Mouse (Mus musculus) hindbrain, embryonic 13.5 days (tissue): ENCODE measurements around the gene Prr22. TPM values are rescaled to one million over a fixed set of nuclear protein-coding genes. Genes with fewer than 3 reads are reported as not detected.

ENCODE experiments used
- ATAC-seq: fragments of 200-750 bp; cut with Nextera tagmentation; 2 replicates; pipeline ENCODE4 v1.8.0; 2017; ENCODE audit warnings: moderate TSS enrichment; ENCODE audit not compliant: low FRiP score
- H3K27ac ChIP-seq: fragments of 300-500 bp; sonication (generic); 2 replicates; pipeline ENCODE4 v1.5.1; 2015; ENCODE audit warnings: inconsistent platforms, mild to moderate bottlenecking, moderate library complexity
- H3K27me3 ChIP-seq: fragments of 300-500 bp; sonication (generic); 2 replicates; pipeline ENCODE4 v1.6.1; 2015; ENCODE audit warnings: mild to moderate bottlenecking, inconsistent platforms
- H3K36me3 ChIP-seq: fragments of 300-500 bp; sonication (generic); 2 replicates; pipeline ENCODE4 v1.6.1; 2015; ENCODE audit warnings: mild to moderate bottlenecking, inconsistent platforms
- H3K4me1 ChIP-seq: fragments of 300-500 bp; sonication (generic); replicated peaks from 2 replicates; pipeline ENCODE4 v1.6.1; 2015; ENCODE audit warnings: inconsistent platforms
- H3K4me2 ChIP-seq: fragments of 300-500 bp; sonication (generic); 2 replicates; pipeline ENCODE4 v1.6.1; 2015; ENCODE audit warnings: inconsistent platforms, mild to moderate bottlenecking, moderate library complexity
- H3K4me3 ChIP-seq: fragments of 300-500 bp; sonication (generic); 2 replicates; pipeline ENCODE4 v1.5.1; 2015; ENCODE audit warnings: mild to moderate bottlenecking, inconsistent platforms
- H3K9ac ChIP-seq: fragments of 300-500 bp; sonication (generic); 2 replicates; pipeline ENCODE4 v1.6.1; 2015; ENCODE audit warnings: mild to moderate bottlenecking, inconsistent platforms
- H3K9me3 ChIP-seq: fragments of 300-500 bp; sonication (generic); 2 replicates; pipeline ENCODE4 v1.6.1; 2016; ENCODE audit warnings: inconsistent platforms
- WGBS: fragments of 180-500 bp; shearing (Covaris S2); methylation state at CpG from one replicate; pipeline ENCODE4 v1.1.7; 2015; 5-methylcytosine and 5-hydroxymethylcytosine counted together
- polyA plus RNA-seq: library from polyadenylated mRNA; unstranded; fragments of >200 nt; fragmentation: Nextera tagmentation; extraction: Ambion mirVana; gene quantifications from 2 replicates; pipeline ENCODE4 v1.2.1, GENCODE M21; 2015

Gene Prr22
- polyA plus RNA-seq, 1 experiment from 2014 or later, result 1.0 TPM

- Histone ChIP-seq H3K4me3 (no peak overlapping the region), H3K27me3 (no peaks in the 10 kb centered on the region), H3K9me3 (no peaks in the 10 kb centered on the region), H3K4me1 (no peaks in the 10 kb centered on the region), H3K9ac (no peak overlapping the region), H3K27ac (no peak overlapping the region), H3K36me3 (peaks cover 3% of the 10 kb centered on the region; the same call in 1 of the 2 replicates), H3K4me2 (no peak overlapping the region)
- ATAC-seq, result no peak
- WGBS, result 73% methylated on average over 3 of the region's 3 CpGs
These were observed 18.8 kb downstream of the Prr22 start for GRCm38 (mm10) chr17:56788886-56789285.

GRCm38 (mm10) chr17:56789286-56789685 lies 19.2 kb downstream of the Prr22 start:
- H3K9ac ChIP-seq, result no peak overlapping the region
- 91% methylated on average over 6 of the region's 6 CpGs for WGBS
- H3K4me2 ChIP-seq, result no peak overlapping the region
- no peaks in the 10 kb centered on the region for H3K4me1 ChIP-seq
- H3K36me3 ChIP-seq, result peaks cover 3% of the 10 kb centered on the region; the same call in 1 of the 2 replicates
- no peaks in the 10 kb centered on the region for H3K9me3 ChIP-seq
- no peak overlapping the region for H3K4me3 ChIP-seq
- no peaks in the 10 kb centered on the region for H3K27me3 ChIP-seq
- no peak for ATAC-seq
- H3K27ac ChIP-seq, result no peak overlapping the region

- no peak overlapping the region for H3K27ac ChIP-seq
- no peaks in the 10 kb centered on the region for H3K27me3 ChIP-seq
- no peaks in the 10 kb centered on the region for H3K4me1 ChIP-seq
- WGBS, result 93% methylated on average over 3 of the region's 3 CpGs
- no peaks in the 10 kb centered on the region for H3K36me3 ChIP-seq
- no peaks in the 10 kb centered on the region for H3K9me3 ChIP-seq
- H3K9ac ChIP-seq, result no peak overlapping the region
- H3K4me3 ChIP-seq, result no peak overlapping the region
- H3K4me2 ChIP-seq, result no peak overlapping the region
- no peak for ATAC-seq
These were observed 22.5 kb downstream of the Prr22 start for GRCm38 (mm10) chr17:56792588-56792987.

GRCm38 (mm10) chr17:56793614-56794319 lies 23.7 kb downstream of the Prr22 start:
- H3K27ac ChIP-seq, result no peak overlapping the region
- no peak overlapping the region for H3K4me2 ChIP-seq
- 67% methylated on average over 6 of the region's 6 CpGs for WGBS
- H3K27me3 ChIP-seq, result no peaks in the 10 kb centered on the region
- no peaks in the 10 kb centered on the region for H3K4me1 ChIP-seq
- no peak for ATAC-seq
- H3K4me3 ChIP-seq, result no peak overlapping the region
- H3K9ac ChIP-seq, result no peak overlapping the region
- H3K9me3 ChIP-seq, result no peaks in the 10 kb centered on the region
- H3K36me3 ChIP-seq, result no peaks in the 10 kb centered on the region

GRCm38 (mm10) chr17:56799276-56799675 lies 29.2 kb downstream of the Prr22 start:
- Histone ChIP-seq H3K9me3 (no peaks in the 10 kb centered on the region), H3K9ac (no peak overlapping the region), H3K4me2 (no peak overlapping the region), H3K36me3 (no peaks in the 10 kb centered on the region), H3K4me3 (no peak overlapping the region), H3K27ac (no peak overlapping the region), H3K27me3 (no peaks in the 10 kb centered on the region), H3K4me1 (no peaks in the 10 kb centered on the region; the same call in 1 of the 2 replicates)
- 70% methylated on average over 3 of the region's 3 CpGs for WGBS
- ATAC-seq, result no peak

- ATAC-seq, result no peak
- H3K4me1 ChIP-seq, result peaks cover 9% of the 10 kb centered on the region
- H3K36me3 ChIP-seq, result no peaks in the 10 kb centered on the region
- no peak overlapping the region for H3K4me3 ChIP-seq
- 86% methylated on average over 8 of the region's 8 CpGs for WGBS
- no peaks in the 10 kb centered on the region for H3K9me3 ChIP-seq
- H3K27me3 ChIP-seq, result no peaks in the 10 kb centered on the region
- H3K9ac ChIP-seq, result no peak overlapping the region
- H3K27ac ChIP-seq, result no peak overlapping the region
- no peak overlapping the region for H3K4me2 ChIP-seq
These were observed 32.0 kb downstream of the Prr22 start for GRCm38 (mm10) chr17:56802065-56802464.

GRCm38 (mm10) chr17:56804952-56805351 lies 34.9 kb downstream of the Prr22 start:
- Histone ChIP-seq H3K4me3 (no peak overlapping the region), H3K27ac (peak overlapping the region; percentile 55), H3K9me3 (no peaks in the 10 kb centered on the region), H3K27me3 (no peaks in the 10 kb centered on the region), H3K4me1 (peaks cover 22% of the 10 kb centered on the region), H3K36me3 (no peaks in the 10 kb centered on the region), H3K4me2 (no peak overlapping the region), H3K9ac (no peak overlapping the region)
- 61% methylated on average over 5 of the region's 5 CpGs for WGBS
- ATAC-seq, result no peak

GRCm38 (mm10) chr17:56805784-56806183 lies 35.7 kb downstream of the Prr22 start:
- Histone ChIP-seq H3K9ac (peak overlapping the region; percentile 9; the same call in 1 of the 2 replicates), H3K36me3 (no peaks in the 10 kb centered on the region), H3K4me3 (no peak overlapping the region), H3K9me3 (no peaks in the 10 kb centered on the region), H3K27me3 (no peaks in the 10 kb centered on the region), H3K4me1 (peaks cover 30% of the 10 kb centered on the region), H3K27ac (no peak overlapping the region), H3K4me2 (no peak overlapping the region)
- ATAC-seq, result no peak
- WGBS, result 94% methylated on average over 1 of the region's 1 CpGs

- Histone ChIP-seq H3K4me1 (peaks cover 53% of the 10 kb centered on the region), H3K27me3 (0 out of 2 replicates have a peak, but pooled peaks cover 4% of the 10 kb centered on the region), H3K27ac (no peak overlapping the region), H3K4me3 (no peak overlapping the region), H3K9ac (no peak overlapping the region), H3K4me2 (no peak overlapping the region), H3K9me3 (no peaks in the 10 kb centered on the region), H3K36me3 (no peaks in the 10 kb centered on the region)
- ATAC-seq, result peak; percentile 79
- 7% methylated on average over 9 of the region's 9 CpGs for WGBS
These were observed 38.5 kb downstream of the Prr22 start for GRCm38 (mm10) chr17:56808518-56808917.

GRCm38 (mm10) chr17:56810245-56810644 lies 40.2 kb downstream of the Prr22 start:
- Histone ChIP-seq H3K27me3 (0 out of 2 replicates have a peak, but pooled peaks cover 7% of the 10 kb centered on the region), H3K9ac (0 out of 2 replicates have a peak overlapping the region, but pooled peaks have one; percentile 8), H3K4me3 (no peak overlapping the region), H3K4me2 (peak overlapping the region; percentile 1; the same call in 1 of the 2 replicates), H3K4me1 (peaks cover 63% of the 10 kb centered on the region), H3K27ac (peak overlapping the region; percentile 86), H3K9me3 (no peaks in the 10 kb centered on the region), H3K36me3 (no peaks in the 10 kb centered on the region)
- WGBS, result 0% methylated on average over 2 of the region's 3 CpGs
- peak; percentile 37 for ATAC-seq

GRCm38 (mm10) chr17:56814316-56815056 lies 44.4 kb downstream of the Prr22 start:
- peak overlapping the region; percentile 88 for H3K27ac ChIP-seq
- no peak overlapping the region for H3K4me3 ChIP-seq
- H3K4me2 ChIP-seq, result peak overlapping the region; percentile 42; the same call in 1 of the 2 replicates
- H3K27me3 ChIP-seq, result 0 out of 2 replicates have a peak, but pooled peaks cover 12% of the 10 kb centered on the region
- no peaks in the 10 kb centered on the region for H3K9me3 ChIP-seq
- peaks cover 70% of the 10 kb centered on the region for H3K4me1 ChIP-seq
- WGBS, result 6% methylated on average over 24 of the region's 24 CpGs
- no peak overlapping the region; the same call in 1 of the 2 replicates for H3K9ac ChIP-seq
- H3K36me3 ChIP-seq, result no peaks in the 10 kb centered on the region
- peak; percentile 78 for ATAC-seq

GRCm38 (mm10) chr17:56815057-56815345 lies 45.0 kb downstream of the Prr22 start:
- peaks cover 69% of the 10 kb centered on the region for H3K4me1 ChIP-seq
- no peaks in the 10 kb centered on the region for H3K9me3 ChIP-seq
- 0 out of 2 replicates have a peak, but pooled peaks have one; percentile 3 for ATAC-seq
- peak overlapping the region; percentile 42; the same call in 1 of the 2 replicates for H3K4me2 ChIP-seq
- 39% methylated on average over 3 of the region's 3 CpGs for WGBS
- H3K27ac ChIP-seq, result peak overlapping the region; percentile 88
- no peak overlapping the region; the same call in 1 of the 2 replicates for H3K9ac ChIP-seq
- no peak overlapping the region for H3K4me3 ChIP-seq
- H3K36me3 ChIP-seq, result no peaks in the 10 kb centered on the region
- H3K27me3 ChIP-seq, result 0 out of 2 replicates have a peak, but pooled peaks cover 12% of the 10 kb centered on the region
